Mouse (Mus musculus): ENCODE results near the gene Prdx2. TPM values are rescaled to one million over a fixed set of nuclear protein-coding genes. Genes with fewer than 3 reads are reported as not detected.
A peak's percentile ranks its signal among the peaks of the same experiment; 100 is the strongest.

Gene Prdx2
- polyA plus RNA-seq, 2 experiments from 2014 or later = 213 to 298 TPM

DNA sequence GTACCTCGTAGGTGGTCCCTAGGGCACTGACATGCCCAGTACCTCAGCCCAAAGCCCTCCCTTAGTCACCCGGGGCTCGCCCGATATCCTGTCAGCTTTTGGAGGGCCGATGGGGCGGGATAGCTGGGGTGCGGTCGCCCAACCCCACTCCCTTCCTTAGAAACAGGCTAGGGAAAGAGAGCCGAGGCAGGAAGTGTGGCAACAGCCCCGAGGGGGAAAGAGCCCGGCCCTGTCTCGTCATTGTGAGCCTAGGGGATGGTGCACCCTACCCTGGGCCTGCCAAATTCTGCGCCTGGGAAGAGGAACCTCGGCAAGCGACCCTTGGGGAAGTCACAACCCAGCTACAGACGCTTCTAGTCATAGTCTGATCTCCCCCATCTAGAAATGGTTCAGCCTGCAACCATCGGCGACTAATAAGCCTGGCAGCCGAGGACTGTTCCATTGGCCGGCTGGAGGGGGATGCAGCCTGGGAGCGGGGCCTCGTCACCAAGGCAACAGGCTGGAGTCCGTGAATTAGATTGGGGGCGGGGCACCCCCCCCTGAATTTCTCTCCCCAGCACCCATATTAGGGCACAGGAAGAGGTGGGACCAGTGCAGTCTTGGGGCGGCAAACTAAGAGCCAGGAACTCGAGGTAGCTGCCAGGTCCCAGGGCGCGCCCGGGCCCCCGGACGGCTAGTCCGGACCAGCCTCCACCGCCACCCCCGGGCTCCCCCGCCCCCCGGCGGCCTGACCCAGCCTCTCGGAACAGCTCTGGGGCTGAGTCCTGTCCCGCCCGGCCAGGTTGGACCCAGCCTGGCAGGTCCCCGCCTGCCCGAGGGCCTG lies 10.4 kb downstream of the Prdx2 start:
- ATAC-seq = peak; percentile 29

DNA sequence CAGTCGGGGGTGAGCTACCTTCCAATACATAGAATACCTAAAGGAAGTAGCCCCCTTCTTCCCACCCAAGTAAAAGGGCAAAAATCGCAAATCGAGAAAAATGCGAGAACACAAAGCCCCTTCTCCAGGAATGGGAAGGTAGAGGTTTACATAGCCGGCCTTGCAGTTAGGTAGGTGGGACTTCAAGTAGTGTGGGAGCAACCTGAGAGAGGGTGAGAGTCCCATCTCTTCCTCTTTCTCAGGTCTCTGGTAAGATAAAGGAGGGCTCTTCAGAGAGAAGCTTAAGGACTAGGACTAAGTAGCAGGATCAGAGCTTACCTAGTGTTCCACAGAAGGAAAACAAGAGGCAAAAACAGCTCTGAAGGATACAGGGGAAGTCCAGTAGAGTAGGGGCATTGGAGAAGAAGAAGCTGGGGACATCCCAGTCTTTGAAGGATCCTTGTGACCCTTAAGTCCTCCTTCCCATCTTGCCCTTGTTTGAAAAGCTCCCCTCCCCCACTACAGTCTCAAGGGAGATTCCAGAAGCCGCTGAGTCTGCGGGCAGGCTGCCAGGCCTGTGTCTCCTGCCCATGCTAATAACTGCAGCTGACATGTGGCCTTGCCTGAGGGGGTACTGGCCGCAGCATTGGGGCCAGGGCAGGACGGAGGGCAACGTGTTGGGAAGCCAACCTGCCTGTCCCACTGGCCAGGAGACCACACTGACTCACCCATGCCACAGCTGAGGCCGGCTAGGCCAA lies 11.4 kb downstream of the Prdx2 start:
- ATAC-seq = no peak

DNA sequence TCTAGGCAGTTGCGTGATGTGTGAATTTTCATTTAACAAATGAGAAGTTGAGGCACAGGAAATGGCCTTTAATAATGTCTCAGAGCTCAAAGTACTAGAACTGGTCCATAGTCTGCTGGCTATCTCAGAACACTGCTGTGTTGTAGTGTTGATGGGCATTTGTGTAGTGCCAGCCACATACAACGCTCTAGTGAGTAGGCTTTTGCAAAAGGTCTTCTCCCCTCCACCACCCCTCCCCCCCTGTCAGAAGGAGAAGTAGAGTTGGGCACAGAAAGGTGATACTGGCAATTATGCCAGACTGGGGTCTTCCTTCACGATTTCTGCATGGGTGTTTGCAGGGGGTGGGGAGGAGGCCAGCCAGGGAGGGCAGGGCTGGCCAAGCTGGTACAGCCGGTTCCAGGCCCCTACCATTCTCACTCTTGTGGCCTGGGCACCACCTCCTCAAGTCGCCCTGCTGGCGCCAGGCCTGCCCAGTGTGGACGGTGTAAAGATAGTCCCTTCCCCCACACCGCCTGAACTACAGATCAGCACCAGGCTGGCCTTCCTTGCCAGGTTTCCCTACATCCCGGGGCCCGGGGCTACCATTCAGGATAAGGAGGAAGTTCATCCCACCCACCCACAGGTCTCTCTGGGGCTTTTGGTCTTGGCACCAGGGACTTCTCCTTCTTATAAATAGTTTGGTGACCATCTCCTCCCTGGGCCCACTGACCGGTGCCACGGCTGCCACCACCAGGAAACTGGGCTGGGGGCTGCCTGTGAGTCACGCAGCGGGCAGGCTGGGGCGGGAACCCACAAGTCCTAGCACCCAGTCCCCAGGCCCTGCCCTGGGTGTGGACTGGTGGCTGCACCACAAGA lies 12.5 kb downstream of the Prdx2 start:
- no peak for ATAC-seq

DNA sequence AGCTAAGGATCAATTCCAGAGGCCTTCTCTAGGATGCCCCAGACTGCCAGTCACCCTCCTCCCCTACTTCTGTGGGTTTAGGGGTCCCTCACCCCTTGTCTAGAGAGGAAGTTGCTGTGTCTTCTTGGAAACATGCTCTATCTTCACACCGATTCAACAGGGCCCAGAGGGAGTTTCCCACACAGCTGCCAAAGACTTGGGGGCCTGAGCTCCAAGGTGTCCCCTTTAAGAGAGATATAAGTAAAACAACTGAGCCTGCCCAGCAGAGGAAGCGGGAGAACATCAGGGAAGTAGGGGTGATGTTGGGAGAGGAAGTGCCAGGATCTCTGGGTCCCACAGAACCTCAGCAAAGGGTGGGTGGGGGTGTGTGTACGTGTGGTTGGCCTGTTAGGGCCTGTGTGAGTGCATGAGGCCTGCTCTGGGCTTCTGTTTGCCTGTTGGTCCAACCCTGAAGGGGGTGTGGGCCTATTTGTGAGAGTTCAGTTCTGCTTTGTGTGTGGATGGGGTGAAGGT lies 13.2 kb downstream of the Prdx2 start:
- ATAC-seq = no peak

DNA sequence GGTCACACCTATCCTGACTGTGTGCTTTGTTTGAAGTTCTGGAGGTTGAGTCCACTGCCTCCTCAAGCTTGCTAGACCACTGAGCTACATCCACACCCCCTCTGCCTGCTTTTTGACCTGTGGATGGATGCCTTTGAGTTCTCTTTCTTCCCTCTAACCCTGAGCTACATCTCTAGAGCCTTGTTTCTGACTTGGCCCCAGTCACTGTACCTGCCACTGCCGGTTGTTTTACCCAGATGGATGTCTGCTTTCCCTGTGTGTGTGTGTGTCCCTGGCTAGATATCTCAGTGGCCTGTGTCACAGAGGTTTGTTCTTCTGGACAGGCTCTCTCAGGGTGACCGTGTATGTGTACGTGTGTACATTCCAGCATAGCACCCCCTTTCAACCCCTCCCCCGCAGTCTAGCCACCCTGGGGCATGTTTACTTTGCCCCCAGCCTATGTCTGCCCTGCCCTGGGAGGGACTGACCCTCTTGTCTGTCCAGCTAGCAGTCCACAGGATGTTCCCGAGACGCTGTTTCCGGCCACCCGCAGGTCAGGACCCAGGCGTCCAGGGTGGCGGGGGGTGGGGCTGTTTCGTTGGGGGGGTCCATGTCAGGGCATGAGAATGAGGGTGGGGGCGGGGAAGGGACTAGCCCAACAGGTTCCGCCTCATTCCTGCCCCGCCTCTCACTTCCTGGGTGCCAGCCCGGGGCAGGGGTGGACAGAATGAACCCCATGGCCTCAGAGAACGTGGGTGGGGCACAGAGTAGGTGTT lies 15.1 kb downstream of the Prdx2 start:
- no peak for ATAC-seq

DNA sequence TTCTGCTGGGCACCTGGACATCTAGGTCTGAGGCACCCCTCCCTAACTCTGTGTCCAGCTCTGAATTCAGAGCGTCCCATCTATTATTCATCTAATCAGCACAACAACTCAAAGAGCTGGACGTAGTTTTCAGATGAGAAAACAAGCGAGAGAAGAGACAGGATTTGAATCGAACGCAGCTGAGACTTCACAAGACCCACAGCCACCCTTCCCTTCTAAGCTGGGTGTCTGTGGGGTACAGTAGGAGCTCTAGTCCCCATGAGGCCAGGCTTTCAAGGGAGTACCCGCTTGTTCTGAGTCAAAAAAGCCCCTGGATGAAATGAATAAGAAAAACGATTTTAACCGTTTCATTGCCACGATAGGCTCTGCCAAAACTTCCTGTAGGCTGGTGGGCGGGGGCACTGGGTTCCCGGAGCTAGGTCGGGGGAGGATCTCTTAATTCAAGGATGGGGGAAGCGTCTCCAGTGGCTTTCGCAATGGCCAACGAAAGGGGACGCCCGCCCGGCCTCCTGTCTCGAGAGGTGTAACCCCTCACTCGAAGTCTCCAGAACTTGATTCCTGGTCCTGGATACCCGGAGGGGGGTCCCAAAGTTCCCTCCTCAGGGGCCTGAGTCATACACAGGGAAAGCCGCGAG lies 15.8 kb downstream of the Prdx2 start:
- peak; percentile 12 for ATAC-seq

DNA sequence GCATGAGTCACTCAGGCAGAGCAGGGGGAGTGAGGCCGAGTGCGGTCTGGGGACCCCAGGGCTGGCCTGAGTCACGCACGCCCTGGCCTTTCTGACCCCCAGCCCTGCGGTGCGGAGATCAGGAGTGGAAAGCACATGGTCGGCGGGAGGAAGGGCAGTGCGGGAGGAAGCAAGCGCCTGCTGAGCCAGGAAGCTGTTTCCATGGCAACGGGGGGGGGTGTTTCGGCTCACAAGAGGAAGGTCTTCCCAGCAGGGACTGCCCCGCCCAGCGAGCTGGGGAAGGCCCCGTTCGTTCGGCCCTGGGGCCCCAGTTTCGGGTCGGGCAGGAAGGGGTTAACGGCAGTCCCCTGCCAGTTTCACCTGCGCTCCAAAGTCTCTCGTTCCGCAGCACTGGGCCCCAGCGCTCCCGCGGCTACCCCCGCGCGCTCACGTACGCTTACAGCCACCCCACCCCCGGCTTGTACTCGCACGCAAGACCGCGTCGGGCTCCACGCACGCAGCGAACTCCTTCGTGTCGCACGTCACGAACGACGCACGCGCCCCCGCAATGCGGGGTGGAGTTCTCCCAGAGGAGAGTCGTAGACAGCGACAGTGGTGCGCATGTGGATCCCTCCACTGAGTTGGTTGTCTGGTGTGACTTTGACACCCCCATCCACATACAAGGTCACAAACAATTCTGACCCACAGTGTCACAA lies 16.4 kb downstream of the Prdx2 start:
- peak; percentile 71 for ATAC-seq

DNA sequence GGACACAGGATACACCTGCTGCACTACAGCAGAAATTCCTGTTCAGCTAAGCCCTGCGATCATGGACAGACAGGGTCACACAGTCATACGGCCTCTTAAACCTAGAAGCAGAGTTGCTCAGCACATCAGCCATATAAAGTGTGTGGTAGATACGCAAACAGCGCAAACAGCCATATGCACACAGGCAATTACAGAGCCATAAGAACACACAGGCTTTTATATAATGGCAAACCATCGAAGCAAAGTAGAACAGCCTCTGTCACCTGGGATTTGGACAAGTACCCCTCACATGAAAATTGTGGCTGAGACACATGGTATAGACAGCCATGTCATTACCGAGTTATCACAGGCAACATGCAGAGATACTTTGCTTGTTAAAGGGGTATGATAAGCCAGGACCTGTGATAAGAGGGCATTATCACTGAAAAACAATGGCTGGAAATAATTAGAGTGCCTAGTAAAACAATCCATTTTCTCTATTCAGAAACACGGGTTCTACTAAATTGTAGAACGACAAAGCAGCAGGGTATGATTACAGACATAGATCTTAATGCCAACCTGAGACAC lies 17.1 kb downstream of the Prdx2 start:
- ATAC-seq = no peak

DNA sequence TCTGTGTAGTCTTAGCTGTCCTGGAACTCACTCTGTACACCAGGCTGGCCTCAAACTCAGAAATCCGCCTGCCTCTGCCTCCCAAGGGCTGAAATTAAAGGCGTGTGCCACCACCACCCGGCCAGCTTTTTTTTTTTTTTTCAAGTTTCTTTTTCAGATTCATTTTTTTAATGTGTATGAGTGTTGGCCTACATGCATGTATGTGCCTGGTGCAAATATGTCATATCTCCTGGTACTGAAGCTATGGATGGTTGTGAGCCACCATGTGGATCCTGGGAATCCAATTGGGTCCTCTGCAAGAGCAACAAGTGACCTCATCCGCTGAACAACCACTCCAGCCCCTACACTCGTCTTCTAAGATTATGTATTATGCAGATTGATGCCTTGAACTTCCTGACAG lies 18.0 kb downstream of the Prdx2 start:
- ATAC-seq = no peak

DNA sequence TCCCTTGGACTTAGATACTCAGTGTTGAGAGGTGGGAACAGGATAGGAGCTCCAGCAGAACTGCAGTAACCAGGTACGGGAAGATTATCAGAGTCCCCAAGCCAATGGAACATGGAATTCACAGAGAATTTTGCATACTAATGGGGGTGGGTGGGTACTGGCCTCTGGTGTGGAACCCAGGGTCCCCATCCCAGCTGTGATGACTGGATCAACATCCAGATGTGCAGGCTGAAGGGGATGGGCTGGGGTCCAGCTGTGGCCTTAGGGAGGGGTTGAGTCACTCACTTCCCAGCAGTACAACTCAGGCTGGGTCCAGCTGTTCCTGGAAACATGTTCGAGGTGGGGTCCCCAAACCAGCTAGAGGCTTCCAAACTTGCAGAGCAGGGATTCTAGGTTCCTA lies 18.5 kb downstream of the Prdx2 start:
- ATAC-seq = no peak

DNA sequence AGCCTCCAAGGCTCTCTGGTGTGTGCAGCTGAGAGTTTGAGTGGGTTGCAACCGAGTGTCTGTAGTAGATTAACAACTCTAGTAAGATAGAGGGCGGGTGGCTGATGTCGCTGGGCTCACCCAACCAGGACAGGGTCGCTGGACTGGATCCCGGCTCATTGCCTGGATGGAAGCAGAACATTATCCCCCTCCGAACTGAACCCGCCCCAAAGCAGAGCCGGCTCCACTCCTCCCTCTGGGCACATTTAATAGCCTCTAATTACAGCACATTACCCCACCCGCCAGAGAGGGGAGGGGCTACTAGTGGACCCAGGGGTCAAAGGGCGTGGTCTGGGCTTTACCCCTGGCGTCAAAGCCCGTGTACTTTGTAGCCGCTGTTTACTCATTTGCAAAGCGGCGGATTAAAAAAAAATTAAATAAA lies 19.9 kb downstream of the Prdx2 start:
- ATAC-seq = no peak

DNA sequence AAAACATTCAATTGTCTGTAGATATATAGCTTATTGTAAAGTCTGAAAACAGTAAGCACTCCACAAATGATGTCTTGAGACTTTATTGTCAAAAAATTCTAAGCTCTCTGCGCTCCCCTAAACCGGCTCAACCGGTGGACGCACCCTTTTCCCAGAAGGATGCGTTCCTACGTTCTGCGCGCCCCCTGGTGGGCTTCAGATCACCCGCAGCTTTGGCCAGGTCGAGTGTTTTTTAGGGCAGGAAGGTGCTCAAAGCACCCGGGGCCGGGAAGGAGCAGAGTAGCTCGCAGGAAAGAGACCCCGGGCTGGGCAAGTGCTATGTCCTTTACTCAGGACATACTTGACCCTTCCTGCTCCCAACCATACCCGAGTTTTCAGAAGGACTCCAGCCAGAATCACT lies 20.4 kb downstream of the Prdx2 start:
- ATAC-seq = peak; percentile 15

DNA sequence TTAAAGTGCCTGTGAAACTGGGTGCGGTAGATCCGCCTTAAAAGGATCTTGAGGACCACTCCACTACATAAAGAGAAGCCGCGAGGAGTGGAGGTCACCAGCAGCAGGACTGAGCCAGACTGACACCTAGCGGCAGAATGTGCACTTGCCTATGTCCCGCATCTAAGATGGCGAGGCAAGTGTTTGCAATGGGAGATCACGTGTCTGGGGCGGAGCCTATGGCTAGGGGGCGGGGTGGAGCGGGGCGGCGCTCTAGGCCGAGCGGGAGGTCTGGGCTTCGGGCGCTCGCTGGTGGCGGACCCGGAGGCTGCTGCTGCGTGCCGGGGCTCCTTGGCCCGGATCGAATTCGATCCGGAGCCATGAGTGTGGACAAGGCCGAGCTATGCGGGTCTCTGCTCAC lies 21.0 kb downstream of the Prdx2 start, which contains the start of gene Hook2:
Gene Hook2 (plus strand): TSS at position 255 of the 400 bp plus-strand sequence.
- peak; percentile 71 for ATAC-seq

DNA sequence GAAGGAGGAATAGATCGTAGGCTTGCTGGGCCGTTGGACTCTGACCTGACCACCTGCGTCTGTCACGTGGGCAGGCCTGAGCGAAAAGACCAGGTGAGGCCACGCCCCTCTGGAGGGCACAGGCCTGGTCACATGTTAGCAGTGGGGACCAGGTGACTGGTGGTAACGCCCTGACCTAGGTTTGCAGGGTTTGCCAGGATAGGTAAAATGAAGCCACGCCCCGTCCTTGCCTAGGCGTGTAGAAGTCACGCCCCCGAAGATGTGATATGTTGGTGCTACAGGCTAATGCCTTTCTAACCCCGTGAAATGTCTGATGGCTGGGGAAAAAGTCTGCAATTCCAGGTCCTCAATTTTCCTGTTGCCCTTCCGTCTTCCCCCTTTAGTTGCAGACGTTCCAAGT lies 21.4 kb downstream of the Prdx2 start:
- no peak for ATAC-seq

DNA sequence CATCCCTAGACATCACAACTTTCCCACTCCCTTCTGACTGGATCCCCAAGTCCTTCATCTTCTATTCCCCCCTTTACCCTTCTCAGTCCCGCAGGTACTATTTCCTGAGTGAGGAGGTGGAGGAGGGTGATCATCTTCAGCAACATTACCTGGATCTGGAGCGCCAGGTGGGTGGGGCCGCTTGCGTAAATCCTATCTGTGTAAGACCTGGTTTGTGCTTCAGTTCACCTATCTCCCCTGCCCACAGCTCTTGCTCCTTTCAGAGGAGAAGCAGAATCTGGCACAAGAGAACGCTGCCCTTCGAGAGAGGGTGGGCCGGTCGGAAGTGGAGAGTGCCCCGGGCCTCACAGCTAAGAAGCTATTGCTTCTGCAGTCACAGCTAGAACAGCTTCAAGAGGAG lies 25.0 kb downstream of the Prdx2 start:
- no peak for ATAC-seq

DNA sequence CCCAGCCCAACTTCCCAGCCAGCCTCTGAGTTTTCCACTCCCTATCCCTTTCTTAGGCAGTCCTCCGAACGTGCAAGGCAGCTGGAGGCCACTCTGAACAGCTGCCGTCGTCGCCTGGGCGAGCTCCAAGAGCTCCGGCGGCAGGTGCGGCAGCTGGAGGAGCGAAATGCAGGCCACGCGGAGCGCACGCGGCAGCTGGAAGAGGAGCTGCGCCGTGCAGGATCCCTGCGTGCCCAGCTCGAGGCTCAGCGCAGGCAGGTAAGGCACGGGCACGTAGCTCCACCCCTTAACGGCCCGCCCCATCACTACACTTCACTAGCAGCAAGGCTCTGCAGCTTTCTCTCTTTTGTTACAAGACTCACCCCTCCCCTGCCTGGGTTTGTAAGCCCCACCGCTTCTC lies 26.3 kb downstream of the Prdx2 start:
- ATAC-seq = no peak

DNA sequence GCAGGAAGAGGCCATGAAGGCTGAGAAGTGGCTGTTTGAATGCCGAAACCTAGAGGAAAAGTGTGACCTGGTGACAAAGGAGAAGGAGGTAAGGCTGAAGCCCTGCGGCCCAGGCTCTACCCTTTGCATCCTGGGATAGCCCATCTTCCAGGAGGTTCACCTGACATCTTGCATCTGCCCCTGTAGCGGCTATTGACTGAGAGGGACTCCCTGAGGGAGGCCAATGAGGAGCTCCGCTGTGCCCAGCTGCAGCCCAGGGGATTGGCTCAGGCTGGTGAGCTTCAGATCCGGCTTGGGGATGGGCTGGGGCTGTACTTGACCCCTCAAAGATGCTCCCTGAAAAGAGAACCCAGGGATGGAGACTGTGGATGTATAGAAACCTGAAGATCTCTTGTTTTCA lies 27.6 kb downstream of the Prdx2 start:
- ATAC-seq = no peak

DNA sequence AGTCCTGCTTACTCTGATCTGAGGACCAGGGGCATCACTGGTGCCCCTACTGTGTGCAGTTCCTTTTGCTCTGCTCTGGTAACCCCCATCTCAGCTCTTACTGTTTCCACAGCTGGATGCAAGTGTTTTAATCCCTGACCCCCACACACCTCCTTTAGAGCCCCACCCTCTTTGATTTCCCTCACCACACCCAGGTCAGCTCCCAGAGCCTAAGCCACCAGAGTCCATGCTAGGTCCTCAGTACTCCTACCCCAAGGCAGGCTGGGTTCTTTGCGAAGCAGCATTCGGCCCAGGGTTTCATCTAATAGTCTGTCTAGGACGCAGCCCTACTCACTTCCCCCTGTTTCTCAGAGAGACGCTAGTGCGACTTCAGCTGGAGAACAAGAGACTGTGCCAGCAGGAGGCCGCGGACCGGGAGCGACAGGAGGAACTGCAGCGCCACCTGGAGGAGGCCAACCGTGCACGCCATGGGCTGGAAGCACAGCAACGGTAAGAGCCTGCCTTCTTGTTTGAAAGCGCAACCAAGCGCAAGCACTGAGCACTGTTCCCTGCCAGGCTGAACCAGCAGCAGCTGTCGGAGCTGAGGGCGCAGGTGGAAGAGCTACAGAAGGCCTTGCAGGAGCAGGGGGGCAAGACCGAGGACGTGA lies 28.4 kb downstream of the Prdx2 start:
- ATAC-seq = peak; percentile 95

DNA sequence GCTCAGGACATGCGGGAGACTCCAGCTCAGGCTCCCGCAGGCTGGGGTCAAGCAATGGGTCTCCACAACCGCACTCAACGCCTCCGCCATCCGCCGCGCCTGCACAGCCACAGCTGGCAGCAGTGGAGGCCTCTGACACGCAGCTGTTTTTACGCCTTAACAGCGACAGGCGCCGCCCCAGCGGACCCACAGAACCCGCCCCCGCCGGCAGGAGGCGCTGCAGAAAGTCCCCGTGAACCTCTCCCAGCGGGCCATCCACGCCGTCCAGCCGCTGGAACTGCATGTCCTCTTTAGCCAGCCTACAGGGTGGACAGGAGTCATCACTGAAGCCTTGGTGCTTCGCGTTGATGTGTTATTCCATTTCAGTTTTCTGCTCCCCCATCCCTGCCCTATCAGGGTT lies 38.3 kb downstream of the Prdx2 start:
- no peak for ATAC-seq

DNA sequence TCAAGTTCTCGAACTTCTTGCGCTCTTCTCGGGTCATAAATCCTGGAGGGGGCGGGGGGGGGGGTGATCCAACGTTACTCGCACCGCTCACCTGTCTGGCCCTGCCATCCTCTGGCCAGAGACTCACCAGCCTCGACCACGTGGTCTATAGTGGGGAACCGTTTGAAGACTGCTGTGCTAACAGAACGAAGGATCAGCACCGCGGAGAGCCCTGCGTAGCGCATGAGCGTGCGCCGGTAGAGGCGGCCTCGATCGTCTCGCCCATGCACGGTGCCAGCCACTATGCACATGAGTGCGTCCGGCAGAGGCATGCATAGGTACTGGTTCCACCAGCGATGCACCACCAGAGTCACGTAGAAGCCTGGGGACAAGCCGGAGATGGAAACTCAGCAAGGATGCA lies 41.9 kb downstream of the Prdx2 start:
- no peak for ATAC-seq

All from CD4-positive, CD25-positive, alpha-beta regulatory T cell, adult 4 months (primary cell).